Mouse (Mus musculus) embryonic stem cell, embryonic (primary cell): ENCODE data around the gene Ankrd50.

Experiments
- CTCF ChIA-PET, 4 experiments: fragments of 300-600 bp in 2 of 4; fragments of 350-600 bp in 2 of 4; sonication (Branson Sonifier 250); formaldehyde crosslinking; loops; one replicate each; lab custom pipeline; 2022; ENCODE audit warnings: inconsistent platforms in 2 of 4; lab: Charles Lee
- POLR2A ChIA-PET, 4 experiments: fragments of 300-600 bp in 2 of 4; fragments of 350-600 bp in 2 of 4; sonication (Branson Sonifier 250); formaldehyde crosslinking; loops; one replicate each; lab custom pipeline; 2022; ENCODE audit warnings: antibody characterized with exemption in 4 of 4, inconsistent platforms in 1 of 4; lab: Charles Lee

Gene Ankrd50

DNA sequence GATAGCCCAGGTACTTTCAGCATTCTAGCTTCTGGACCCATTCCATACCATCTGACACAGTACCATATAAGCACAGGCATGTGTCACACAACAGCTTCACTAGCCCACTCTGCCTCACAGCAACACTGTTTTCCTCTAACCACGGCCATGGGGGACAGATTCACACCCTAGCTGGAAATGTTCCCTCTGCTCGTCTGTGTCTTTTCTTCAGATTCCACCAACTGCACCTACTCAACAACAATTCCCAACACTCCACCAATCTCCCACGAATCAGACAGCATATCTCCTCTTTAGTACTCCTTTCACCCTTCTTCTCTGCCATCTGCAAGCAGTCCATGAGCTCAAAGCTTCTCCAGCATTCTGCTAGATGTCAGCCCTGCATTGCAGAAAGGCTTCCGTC lies 11.5 kb downstream of the Ankrd50 start:
- POLR2A ChIA-PET, result interaction anchor here in 1 of 4 experiments (1.0 to 2.4 kb wide), 2 partner anchors 9 to 13 kb away, joined by 3 to 6 read pairs; no protein-coding TSS in a partner anchor

DNA sequence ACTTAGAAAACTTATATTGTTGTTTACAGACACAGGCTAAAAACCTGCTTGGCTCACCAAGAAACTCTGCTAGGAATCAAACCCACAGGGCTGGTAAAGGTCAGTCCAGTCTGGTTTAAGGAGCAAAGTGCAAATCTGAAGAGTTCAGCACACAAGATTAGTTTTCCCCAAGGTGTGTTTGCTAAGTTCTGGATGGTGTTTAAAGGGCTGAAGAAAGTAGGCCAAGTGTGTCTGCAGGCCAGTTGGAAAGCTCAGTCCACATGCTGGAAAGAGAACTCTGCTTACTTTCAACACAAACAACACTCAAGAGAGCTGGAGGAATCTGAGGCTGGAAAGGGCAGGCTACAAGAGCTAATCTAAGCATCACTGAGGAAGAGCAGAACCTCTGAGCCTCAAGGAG lies 13.1 kb downstream of the Ankrd50 start:
- ChIA-PET CTCF (no interaction called here), POLR2A (interaction anchor here in 2 of 4 experiments (1.1 to 2.4 kb wide), 3 partner anchors 12 to 15 kb away, joined by 3 to 6 read pairs (median 3); no protein-coding TSS in a partner anchor)

More for the DNA sequence above, 11.5 kb downstream of the Ankrd50 start:
- CTCF ChIA-PET, result no interaction called here

DNA sequence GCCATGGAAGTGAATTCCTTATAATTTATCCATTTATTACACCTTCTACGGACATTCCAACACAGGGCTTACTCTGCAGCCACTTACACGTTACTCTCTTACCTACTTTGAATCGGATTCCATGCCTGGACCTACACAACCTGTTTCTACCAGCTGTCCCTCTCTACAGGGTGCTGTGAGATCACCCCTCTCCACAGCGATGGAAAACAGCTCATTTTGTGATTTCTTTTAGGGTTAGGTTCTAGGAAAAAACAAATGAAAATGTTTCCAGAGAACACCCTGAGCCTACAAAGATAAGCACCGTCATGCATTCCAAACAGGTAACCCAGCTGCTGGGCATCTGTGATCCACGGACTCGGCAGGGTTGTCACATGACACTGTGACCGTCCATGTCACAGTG lies 16.5 kb downstream of the Ankrd50 start:
- ChIA-PET CTCF (no interaction called here), POLR2A (interaction anchor here in 1 of 4 experiments (1.3 kb wide), 2 partner anchors 11 to 18 kb away, joined by 3 to 4 read pairs; no protein-coding TSS in a partner anchor)

DNA sequence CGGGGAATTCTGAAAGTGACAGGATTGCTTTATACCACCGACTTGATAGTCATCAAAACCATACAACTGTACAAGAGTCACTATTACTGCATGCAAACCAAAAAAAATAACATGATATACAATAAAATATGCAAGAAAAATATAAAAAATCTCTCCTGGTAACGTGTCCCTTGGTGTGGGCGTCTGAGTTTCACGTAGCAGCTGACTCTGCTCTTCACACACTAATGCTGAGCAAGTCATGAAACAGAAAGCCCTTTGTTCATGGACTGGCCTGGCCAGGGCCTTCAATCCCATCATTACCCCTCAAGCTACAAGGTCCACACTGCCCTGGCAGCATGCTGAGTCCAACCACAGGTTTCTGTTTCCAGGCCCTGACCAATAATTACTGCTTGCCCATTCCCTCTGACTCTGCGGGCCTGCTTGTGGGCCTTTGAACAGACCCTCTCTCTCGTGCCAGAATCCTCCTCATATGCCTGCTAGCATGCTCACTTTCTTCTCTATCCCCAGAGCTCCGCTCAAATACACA lies 17.7 kb downstream of the Ankrd50 start:
- ChIA-PET POLR2A (interaction anchor here in 1 of 4 experiments (1.3 kb wide), 1 partner anchor 19 kb away, joined by 3 read pairs; no protein-coding TSS in a partner anchor), CTCF (no interaction called here)

DNA sequence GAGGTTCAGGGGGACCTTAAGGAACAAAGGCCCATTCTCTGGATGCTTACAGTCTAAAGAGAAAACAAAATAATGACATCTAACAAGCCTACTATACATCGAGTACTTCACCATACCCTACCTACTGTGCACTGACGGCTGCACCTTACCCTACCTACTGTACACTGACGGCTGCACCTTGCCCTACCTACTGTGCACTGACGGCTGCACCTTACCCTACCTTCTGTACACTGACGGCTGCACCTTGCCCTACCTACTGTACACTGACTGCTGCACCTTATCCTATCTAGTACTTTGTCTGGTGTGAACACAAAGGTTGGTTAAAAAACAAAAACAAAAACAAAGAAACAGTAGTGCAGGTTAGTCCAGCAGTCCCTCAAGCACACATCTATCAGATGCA lies 18.5 kb downstream of the Ankrd50 start:
- POLR2A ChIA-PET, result no interaction called here
- CTCF ChIA-PET, result no interaction called here

DNA sequence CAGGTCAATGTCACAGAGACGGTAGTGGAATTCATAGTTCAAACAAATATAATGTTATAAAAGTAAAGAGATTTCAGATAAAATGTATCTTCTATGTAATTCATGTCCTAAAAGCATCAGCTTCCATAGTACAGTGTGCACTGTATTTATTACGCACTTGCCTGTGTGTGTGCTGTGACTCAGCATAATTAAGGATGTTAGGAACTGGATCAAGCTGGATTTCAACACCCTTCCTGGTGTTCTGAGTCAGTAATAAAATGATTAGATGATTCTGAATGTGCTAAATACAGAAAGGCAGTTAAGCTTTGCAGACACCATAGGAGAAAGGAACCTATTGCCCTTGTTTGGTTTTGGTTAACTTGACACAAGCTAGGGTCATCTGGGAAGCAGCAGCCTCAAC lies 21.5 kb downstream of the Ankrd50 start:
- CTCF ChIA-PET, result no interaction called here
- POLR2A ChIA-PET, result interaction anchor here in 2 of 4 experiments (0.6 to 1.1 kb wide), 2 partner anchors 106 to 944 kb away, joined by 3 to 4 read pairs; no protein-coding TSS in a partner anchor

DNA sequence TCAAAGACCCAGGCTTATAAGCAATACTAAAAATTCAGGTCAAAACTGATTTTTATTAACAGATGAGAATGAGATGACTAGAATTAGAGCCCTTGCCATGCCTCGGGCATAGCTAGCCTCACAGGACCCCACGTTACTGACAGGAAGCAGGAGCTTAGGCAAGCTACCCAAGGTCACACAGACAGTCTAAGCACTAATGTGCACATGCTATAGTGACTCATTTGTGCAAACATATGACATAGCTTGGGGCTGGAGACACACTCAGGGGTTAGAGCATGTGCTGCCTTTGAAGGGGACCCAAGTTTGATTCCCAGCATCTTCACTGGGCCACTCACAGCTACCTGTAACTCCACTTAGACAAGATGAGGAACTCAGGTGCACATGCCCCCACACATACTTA lies 22.9 kb downstream of the Ankrd50 start:
- POLR2A ChIA-PET, result no interaction called here
- CTCF ChIA-PET, result no interaction called here

DNA sequence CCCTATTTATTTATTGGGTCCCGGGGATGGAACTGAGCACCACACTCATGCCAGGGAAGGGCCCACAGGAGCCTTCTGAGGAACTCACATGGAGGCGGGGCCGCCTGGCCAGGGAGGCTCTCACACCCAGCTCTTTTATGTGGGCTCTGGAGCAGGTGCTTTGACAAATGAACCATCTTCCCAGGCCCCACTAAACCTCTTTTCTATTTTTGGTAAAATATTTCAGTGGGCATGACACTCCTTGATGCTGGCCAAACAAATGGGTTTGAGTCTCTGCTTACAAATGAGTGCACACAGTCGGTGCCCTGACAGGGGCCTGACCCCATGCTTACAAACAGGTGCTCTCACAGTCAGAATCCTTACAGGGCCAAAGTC lies 24.4 kb downstream of the Ankrd50 start:
- CTCF ChIA-PET, result no interaction called here
- POLR2A ChIA-PET, result interaction anchor here in 1 of 4 experiments (1.4 kb wide), 1 partner anchor 25 kb away, joined by 3 read pairs; no protein-coding TSS in a partner anchor

DNA sequence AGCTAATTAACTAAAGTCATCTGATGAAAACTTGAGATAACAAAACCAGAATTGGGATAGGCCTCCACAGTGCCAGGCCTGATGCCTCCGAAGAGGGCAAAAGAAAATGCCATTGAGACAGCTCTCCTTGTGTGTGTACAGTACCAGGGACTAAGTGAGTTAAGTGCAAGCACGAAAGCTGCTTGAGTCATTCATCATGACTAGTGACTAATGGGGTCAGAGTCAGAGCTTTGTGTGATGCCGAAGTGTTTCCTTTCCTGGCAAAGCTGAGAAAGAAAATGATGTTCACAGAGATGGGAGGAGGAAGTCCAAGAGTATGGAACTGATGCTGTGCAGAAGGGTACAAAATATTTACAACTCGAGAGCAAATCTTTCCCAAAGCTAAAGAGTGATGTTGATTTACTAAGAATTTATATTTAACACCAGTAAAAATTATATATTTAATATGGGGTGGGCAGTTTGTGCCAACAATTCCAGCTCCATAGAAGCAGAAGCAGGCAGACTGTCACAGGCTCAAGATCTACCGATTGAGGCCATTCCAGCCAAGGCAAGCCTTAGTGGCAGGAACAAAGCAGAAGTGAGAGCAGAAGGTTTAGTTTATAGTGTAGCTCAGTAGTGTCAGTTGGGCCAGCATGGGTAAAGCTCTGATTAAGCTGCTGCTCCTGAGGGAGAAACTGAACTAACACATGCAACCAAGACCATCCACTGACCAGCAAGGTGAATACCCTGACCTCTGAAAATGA lies 25.0 kb downstream of the Ankrd50 start:
- CTCF ChIA-PET, result no interaction called here
- POLR2A ChIA-PET, result interaction anchor here in 1 of 4 experiments (1.4 kb wide), 1 partner anchor 26 kb away, joined by 3 read pairs; no protein-coding TSS in a partner anchor

DNA sequence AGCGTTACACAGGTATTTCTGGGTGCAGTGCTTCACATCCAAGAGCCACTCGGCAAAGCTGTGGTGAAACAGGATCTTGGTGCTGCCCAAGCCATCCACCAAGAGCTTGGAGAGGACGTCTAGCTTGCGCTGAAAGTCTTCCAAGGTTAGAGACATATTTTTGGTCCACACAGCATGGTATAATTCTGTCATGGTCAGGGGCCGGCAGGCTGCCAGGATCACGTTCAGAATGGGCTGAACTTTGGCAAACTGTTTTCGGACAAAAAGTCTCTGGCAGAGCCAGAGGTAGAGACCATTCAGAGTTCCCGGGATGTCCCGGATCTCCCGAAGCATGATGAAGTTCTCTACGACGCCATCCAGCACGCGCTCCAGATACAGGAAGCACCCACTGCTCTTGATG lies 27.6 kb downstream of the Ankrd50 start:
- POLR2A ChIA-PET, result interaction anchor here in 1 of 4 experiments (1.4 kb wide), 1 partner anchor 11 kb away, joined by 4 read pairs; no protein-coding TSS in a partner anchor
- CTCF ChIA-PET, result no interaction called here

DNA sequence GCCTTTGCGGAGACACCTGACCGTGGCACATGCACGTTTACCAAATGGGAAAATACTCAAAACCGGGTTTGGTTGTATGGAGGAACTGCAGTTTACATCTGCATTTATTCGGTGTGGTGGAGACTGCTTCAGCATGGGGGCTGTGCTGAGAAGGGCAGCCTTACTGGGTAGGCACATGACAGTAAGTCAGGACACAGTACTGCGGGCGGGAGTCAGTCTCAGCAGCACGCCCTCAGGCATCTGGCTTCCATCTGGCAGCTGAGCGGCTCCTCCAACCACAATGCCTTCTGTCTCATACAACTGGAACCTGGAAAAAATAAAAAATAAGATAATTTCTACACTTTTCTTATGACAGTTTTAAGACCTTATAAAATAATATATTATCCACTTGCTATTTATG lies 32.4 kb downstream of the Ankrd50 start:
- CTCF ChIA-PET, result no interaction called here

DNA sequence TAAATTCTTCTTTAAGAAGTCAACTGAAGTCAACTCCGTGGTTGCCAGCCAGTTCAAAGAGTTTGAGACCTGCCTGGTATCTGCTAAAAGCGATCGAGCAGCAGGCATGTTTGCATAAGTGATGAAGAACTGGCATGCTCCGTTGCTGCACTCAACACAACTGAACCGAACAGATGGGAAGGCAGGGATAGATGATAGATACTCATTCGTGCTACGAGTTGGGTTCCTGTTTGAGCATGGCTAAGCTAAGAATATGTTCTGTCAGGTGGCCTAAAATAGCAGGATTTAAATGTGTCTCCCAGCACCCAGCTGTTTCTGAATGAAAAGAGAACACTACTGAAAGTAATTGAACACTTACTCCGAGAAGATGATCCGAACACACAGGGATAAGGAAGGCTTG lies 38.1 kb downstream of the Ankrd50 start:
- POLR2A ChIA-PET, result no interaction called here

More for the DNA sequence above, 32.4 kb downstream of the Ankrd50 start:
- POLR2A ChIA-PET, result no interaction called here

DNA sequence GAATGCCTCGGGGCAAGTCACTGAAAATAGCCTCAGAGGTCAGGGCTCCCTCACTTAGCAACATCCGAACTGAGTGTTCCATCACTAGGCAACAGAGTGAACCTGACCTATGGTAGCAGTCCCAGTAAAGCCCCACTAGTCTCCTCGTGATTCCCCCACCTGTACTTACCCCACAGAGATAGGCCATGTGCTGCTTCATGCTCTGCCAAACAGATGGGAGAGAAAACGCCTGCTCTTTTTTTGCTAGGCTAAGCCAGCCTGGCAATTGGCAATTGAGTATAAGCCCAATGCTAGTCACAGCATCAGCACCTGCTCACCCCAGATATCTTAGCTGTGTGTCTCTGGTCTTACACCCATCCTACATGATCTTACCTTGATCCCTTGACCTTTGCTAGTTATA lies 40.8 kb downstream of the Ankrd50 start:
- CTCF ChIA-PET, result no interaction called here
- POLR2A ChIA-PET, result no interaction called here

More for the DNA sequence above, 38.1 kb downstream of the Ankrd50 start:
- CTCF ChIA-PET, result no interaction called here

DNA sequence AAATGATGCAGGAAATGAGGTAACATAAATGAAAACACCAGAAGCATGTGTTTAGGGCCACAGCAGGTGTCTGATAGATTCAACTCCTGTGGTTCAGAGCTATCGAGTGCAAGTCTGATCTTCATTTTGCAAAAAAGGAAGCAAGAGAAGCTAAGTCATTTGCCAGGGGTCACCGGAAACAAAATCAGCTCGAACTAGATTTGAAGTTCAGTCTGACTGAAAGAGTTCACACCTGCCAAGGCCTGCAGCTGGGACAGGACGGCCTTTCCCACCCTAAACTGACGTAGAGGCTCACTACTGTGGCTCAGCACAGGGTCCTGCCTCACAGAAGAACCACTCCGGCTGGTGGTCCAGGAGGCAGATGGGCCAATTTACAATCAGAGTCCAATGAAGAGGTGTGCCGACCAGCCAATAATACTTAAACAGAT lies 44.1 kb downstream of the Ankrd50 start:
- POLR2A ChIA-PET, result no interaction called here
- CTCF ChIA-PET, result no interaction called here

DNA sequence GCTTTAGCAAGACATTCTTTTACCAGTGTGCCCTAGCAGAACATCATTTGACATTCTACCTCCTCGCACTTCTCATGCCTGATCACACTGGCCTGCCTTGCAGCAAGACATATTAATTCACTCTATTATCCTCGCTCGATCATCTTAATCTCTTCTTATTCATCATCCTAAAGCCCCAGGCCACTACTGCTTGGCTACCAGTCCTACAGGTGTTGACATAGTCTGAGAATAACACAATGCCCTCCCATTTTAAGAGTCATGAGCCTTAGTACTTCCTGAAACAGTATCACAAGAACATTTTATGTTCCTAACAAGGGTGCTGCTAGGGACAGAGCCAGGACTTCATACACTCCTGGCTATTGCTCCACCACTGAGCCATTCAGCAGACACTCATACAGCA lies 48.0 kb downstream of the Ankrd50 start:
- ChIA-PET CTCF (no interaction called here), POLR2A (no interaction called here)

DNA sequence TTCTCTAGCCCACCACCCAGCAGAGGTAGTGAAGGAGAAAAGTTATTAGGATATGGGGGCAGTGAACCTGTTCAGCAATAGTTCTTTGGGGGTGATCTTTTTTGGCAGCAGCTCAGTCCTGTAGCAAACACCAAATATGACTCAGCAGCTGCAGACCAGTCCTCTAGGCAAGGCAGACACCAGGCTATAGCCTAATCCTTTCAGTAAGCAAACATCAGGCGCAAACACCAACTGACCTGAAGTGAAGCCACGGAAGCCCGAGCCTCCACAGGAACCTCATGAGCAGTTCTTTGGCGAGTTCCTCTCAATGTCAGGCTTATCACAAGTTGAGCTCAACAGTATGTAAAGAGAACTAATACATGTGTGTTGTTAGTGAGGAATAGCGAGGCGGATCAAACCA lies 48.8 kb downstream of the Ankrd50 start:
- ChIA-PET POLR2A (no interaction called here), CTCF (no interaction called here)

DNA sequence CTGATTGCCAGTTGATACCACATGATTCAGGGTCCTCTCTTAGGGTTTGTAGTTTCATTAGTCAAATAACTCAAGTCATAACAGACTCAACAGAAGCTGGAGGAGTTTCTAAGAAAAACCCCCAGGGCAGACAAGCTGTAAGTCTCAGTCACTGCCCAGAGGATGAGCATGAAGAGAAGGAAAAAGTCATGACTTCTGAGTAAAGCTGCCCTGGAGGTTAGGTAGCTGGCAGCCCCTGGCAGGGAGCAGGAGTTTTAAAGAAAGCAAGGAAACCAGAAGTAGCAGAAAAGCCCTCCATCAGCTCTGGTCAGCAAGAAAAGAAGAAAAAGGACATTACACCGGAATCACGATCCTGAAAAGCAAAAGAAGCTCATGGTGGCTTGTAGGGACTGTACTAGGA lies 50.2 kb downstream of the Ankrd50 start:
- POLR2A ChIA-PET, result no interaction called here
- CTCF ChIA-PET, result no interaction called here

DNA sequence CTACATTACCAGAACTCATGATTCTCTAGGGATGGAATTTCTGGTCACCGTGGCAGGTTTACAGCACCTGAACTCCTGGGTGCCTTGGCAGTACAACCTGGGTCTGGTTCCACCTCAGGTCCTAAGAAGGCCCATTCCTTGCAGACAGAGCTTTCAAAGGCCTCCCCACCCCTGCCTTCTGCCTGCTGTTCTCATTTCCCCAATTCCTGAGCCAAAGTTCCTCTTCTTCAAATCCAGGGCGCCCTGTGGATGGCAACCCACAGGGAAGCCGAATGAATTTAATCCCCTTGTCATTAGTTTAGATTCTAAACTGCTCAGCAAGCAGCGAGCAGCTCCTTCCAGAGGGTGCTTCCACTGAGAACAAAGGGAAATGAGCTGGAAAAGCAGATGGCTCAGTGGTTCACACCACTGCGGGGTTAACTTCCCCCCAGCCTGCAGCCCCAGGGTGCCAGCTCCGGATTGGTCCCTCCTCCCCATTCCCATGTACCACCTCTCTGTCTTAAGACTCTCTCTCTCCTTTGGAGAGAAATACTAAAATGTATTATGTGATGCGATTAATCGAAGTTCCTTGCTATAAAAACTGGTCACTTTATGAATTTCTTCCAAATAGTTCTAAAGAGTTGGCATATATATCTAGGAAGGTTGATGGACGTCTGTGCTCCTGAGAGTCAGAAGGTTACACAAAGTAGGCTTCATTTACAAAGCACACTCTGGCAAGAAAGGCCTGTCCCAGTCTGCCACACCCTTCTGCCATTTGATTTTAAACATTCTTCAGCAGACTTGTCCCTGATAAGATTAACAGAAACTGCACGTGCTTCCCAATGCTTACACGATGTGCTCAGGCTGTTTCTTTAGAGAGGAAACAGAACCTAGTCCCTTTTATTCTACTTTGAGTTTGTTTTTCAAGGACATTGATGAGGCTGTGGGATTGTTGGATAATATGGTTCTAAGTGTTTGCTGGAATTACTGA lies 50.9 kb downstream of the Ankrd50 start:
- POLR2A ChIA-PET, result no interaction called here
- CTCF ChIA-PET, result no interaction called here

DNA sequence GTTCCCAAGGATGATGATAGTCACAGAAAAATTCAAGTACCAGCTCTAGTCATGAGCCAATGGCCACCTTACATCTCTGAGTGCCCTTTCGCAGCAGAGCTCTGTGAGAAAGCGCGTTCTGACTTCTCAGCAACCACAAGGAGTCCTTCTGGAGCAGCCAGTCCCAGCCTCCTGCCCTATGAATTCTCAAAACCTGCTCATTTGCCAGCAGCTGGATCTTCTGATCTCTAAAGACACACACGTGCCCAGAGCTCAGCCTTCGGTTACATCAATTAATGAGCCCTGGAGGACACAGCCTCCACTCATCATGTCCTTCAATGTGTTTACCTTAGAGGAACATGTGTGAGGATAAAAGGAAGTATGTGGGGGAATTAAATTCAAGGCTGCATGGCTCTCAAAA lies 53.2 kb downstream of the Ankrd50 start:
- POLR2A ChIA-PET, result no interaction called here
- CTCF ChIA-PET, result no interaction called here
